Mouse (Mus musculus): Measurements from ENCODE around the gene Sema7a.

DNA sequence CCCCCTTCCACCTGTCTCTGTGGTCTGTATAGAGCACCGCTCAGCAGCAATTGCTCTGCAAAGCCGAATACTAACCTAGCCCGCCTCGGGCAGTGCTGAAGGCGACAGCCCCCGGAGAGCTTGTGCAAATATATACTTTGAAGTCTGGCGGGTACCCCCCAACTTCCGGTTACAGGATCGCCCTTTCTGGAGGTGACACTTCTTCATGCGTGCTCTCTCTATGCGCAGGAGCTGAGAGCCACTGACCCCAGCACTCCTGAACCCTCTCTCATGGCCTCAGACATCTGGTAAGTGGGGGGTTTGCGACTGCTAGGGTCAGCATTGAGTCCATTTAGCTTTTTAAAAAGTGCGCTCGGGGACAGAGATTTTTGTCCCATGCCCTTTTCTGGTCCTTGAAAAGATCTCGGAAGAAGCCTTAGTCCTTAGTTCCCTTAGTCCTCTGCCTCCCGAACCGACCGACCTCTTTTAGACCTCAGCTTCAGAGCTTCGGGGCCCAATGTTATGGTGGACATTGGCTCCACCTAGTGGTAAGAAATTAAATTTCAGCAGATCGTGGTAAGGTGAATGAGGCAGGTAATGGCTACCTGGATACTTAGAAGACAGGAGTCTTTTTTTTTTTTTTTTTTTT lies 58.2 kb downstream of the Sema7a start:
- TF ChIP-seq CTCF (IDR thresholded peaks at IDR 0.05; ENCODE audit: control insufficient read depth, insufficient read depth, low read length), result peak; percentile 70
- TF ChIP-seq POLR2A (IDR thresholded peaks at IDR 0.05; ENCODE audit: borderline replicate concordance, control insufficient read depth, low read depth, low read length), result no peak

All from bone marrow, adult 2 months (tissue).